Mouse (Mus musculus): ENCODE results near the gene Ubtfl1. TPM values are rescaled to one million over a fixed set of nuclear protein-coding genes. Genes with fewer than 3 reads are reported as not detected.

The Ubtfl1 gene
- not detected for polyA plus RNA-seq (2014; fragmentation: Illumina TruSeq; extraction: RNeasy Lipid Tissue Mini Kit (QIAGEN cat#74804); ENCODE audit: low read depth, low replicate concordance)

DNA sequence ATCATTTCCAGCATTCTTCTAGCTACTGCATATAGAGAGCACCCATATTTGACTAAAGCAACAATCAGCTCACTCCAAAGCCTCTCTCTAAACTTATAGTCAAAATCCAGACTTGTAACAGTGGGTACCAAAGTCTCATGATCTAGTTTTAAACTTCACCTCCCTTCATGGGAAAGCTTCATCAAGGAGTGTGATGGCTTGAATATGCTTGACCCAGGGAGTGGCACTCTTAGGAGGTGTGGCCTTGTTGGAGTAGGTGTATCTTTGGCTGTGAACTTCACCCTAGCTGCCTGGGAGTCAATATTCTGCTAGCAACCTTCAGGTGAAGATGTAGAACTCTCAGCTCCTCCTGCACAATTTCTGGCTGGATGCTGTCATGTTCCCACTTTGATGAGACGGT is at the start of gene Ubtfl1:
Ubtfl1 (plus strand) TSS at position 301 of the 400 bp plus-strand sequence.

DNA sequence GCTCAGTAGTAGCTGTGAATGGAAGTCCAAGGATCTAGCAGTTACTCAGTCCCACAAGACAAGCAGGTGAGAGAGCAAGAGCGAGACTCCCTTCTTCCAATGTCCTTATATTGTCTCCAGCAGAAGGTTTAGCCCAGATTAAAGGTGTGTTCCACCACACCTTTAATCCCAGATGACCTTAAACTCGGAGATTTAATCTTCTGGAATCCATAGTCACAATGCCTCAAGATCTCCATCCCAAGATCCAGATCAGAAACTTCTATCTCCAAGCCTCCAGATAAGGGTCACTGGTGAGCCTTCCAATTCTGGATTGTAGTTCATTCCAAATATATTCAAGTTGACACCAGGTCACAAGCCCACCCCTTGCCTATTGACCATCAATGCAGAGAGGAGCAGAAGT is 1.3 kb upstream of the Ubtfl1 start, which contains the start of gene Naalad2:
Naalad2 (minus strand) TSS at position 101 of the 400 bp plus-strand sequence.

DNA sequence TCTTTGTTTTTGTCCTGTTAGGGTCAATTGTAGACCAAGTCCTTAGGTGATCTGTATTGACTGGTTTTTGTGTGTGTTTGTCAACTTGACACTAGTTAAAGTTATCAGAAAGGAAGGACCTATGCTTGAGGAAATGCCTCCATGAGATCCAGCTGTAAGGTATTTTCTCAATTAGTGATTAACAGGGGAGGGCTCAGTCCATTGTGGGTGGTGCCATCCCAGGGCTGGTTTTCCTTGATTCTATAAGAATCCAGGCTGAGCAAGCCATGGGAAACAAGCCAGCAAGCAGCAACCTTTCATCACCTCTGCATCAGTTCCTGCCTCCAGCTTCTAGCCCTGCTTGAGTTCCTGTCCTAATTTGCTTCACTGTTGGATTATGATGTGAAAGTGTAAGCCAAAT is 26.1 kb downstream of the Ubtfl1 start, which contains the start of gene Mbd3l2:
Mbd3l2 (plus strand) TSS at position 301 of the 400 bp plus-strand sequence.

Other genes with a start within 250 kb of the Ubtfl1 start
- 165 TPM for gene Chordc1, start 112.3 kb upstream of the Ubtfl1 start, polyA plus RNA-seq (2014; fragmentation: Illumina TruSeq; extraction: RNeasy Lipid Tissue Mini Kit (QIAGEN cat#74804); ENCODE audit: low read depth, low replicate concordance)
- gene Naalad2, start 1.4 kb upstream of the Ubtfl1 start, polyA plus RNA-seq (2014; fragmentation: Illumina TruSeq; extraction: RNeasy Lipid Tissue Mini Kit (QIAGEN cat#74804); ENCODE audit: low read depth, low replicate concordance) = 6.1 TPM
- not detected for gene Mbd3l2, start 26.2 kb downstream of the Ubtfl1 start, polyA plus RNA-seq (2014; fragmentation: Illumina TruSeq; extraction: RNeasy Lipid Tissue Mini Kit (QIAGEN cat#74804); ENCODE audit: low read depth, low replicate concordance)
- gene Zfp558, start 73.8 kb downstream of the Ubtfl1 start, polyA plus RNA-seq (2014; fragmentation: Illumina TruSeq; extraction: RNeasy Lipid Tissue Mini Kit (QIAGEN cat#74804); ENCODE audit: low read depth, low replicate concordance) = 9.7 TPM
- not detected for gene Mbd3l1, start 73.9 kb downstream of the Ubtfl1 start, polyA plus RNA-seq (2014; fragmentation: Illumina TruSeq; extraction: RNeasy Lipid Tissue Mini Kit (QIAGEN cat#74804); ENCODE audit: low read depth, low replicate concordance)

All from sigmoid colon, adult 10 weeks (tissue).